Mouse (Mus musculus) thymus, adult 2 months (tissue): ENCODE results near the gene Arhgap24. TPM values are rescaled to one million over a fixed set of nuclear protein-coding genes. Genes with fewer than 3 reads are reported as not detected.

Source experiments
- DNase-seq: peaks from one replicate; pipeline ENCODE4 v3.0.0; 2021
- H3K27ac ChIP-seq: fragments of 200-500 bp; 2 replicates; pipeline ENCODE4 v1.5.1; 2012; ENCODE audit warnings: low read length, control low read depth; ENCODE audit not compliant: control insufficient read depth, insufficient read depth
- H3K27me3 ChIP-seq: fragments of 200-500 bp; 2 replicates; pipeline ENCODE4 v1.6.1; 2012; ENCODE audit warnings: mild to moderate bottlenecking, low read length, moderate library complexity, mixed read lengths; ENCODE audit not compliant: control insufficient read depth, insufficient read depth
- H3K36me3 ChIP-seq: fragments of 200-500 bp; 2 replicates; pipeline ENCODE4 v1.6.1; 2012; ENCODE audit warnings: mild to moderate bottlenecking, low read length, moderate library complexity; ENCODE audit not compliant: control insufficient read depth, insufficient read depth
- H3K4me1 ChIP-seq: fragments of 200-500 bp; replicated peaks from 2 replicates; pipeline ENCODE4 v1.6.1; 2012; ENCODE audit warnings: low read length; ENCODE audit not compliant: control insufficient read depth, insufficient read depth
- H3K4me3 ChIP-seq: fragments of 200-500 bp; 2 replicates; pipeline ENCODE4 v1.5.1; 2012; ENCODE audit warnings: mild to moderate bottlenecking, low read length, control low read depth, moderate library complexity; ENCODE audit not compliant: control insufficient read depth, insufficient read depth
- CTCF ChIP-seq: fragments of 200-500 bp; IDR thresholded peaks from 2 replicates; pipeline ENCODE4 v1.5.1; 2012; ENCODE audit warnings: mild to moderate bottlenecking, control low read depth, low read length, moderate library complexity, borderline replicate concordance; ENCODE audit not compliant: control insufficient read depth, poor library complexity, insufficient read depth; ENCODE audit errors: extremely low read depth
- POLR2A ChIP-seq: fragments of 200-500 bp; IDR thresholded peaks from 2 replicates; pipeline ENCODE4 v1.6.1; 2012; ENCODE audit warnings: mild to moderate bottlenecking, low read length, control low read depth, moderate library complexity; ENCODE audit not compliant: control insufficient read depth, poor library complexity, insufficient read depth; ENCODE audit errors: extremely low read depth
- WGBS: fragments of 180-500 bp; shearing (Covaris S2); methylation state at CpG from one replicate; pipeline ENCODE4 v1.1.7; 2018; 5-methylcytosine and 5-hydroxymethylcytosine counted together
- polyA plus RNA-seq: library from polyadenylated mRNA; depleted of rRNA; stranded (reverse); fragments of >200 nt; gene quantifications from 2 replicates; pipeline ENCODE4 v1.2.3, GENCODE M21; 2012

Gene Arhgap24
- polyA plus RNA-seq, 1 experiment = 4.5 TPM

GRCm38 (mm10) chr5:102946625-102947024, 465.4 kb downstream of the Arhgap24 start:
- Histone ChIP-seq H3K4me3 (no peak overlapping the region), H3K27ac (no peak overlapping the region), H3K27me3 (no peaks in the 10 kb centered on the region), H3K36me3 (no peaks in the 10 kb centered on the region), H3K4me1 (no peaks in the 10 kb centered on the region)
- TF ChIP-seq CTCF = no peak
- TF ChIP-seq POLR2A = no peak
- 92% methylated on average over 8 of the region's 8 CpGs for WGBS
- no peak for DNase-seq

GRCm38 (mm10) chr5:102947061-102947711, 466.0 kb downstream of the Arhgap24 start:
- H3K4me1 ChIP-seq = no peaks in the 10 kb centered on the region
- no peaks in the 10 kb centered on the region for H3K27me3 ChIP-seq
- H3K27ac ChIP-seq = no peak overlapping the region
- TF ChIP-seq CTCF = no peak
- TF ChIP-seq POLR2A = no peak
- 80% methylated on average over 8 of the region's 8 CpGs for WGBS
- H3K36me3 ChIP-seq = no peaks in the 10 kb centered on the region
- no peak for DNase-seq
- no peak overlapping the region for H3K4me3 ChIP-seq
